Mouse (Mus musculus) urinary bladder, postnatal 4 days (tissue): Measurements from ENCODE around the gene Camk2g.
A peak's percentile ranks its signal among the peaks of the same experiment; 100 is the strongest.

ENCODE experiments used
- DNase-seq, 2 experiments: peaks; one replicate each; pipeline ENCODE4 v3.0.0; 2021 to 2022; ENCODE audit warnings: low spot score in 2 of 2

Camk2g gene

DNA sequence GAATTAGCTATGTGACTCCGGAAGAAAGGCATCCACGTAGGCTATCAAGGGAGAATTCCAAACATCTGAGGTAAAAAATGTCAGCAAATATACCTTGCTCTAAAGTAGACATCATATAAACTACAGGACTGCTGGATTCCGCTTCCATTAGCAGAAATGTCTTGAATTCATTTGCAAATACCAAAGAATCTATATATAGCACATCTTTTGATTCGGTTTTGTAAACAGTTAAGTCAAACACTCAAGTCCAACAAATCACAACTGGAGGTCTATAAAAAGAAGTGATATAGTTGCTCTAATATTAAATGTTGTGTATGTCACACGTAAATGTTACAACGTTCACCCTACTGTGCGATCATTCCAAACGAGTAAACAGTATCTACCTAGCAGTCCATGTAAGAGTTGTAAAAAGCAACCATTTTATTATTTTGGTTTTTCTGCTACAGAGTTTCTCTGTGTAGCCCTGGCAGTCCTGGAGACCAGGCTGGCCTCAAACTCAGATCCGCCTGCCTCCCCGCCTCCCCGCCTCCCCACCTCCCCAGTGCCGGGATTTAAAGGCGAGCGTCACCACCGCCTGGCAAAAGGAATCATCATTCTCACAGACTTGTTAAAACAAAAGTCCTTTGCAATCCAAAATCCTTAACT, 91.7 kb downstream of the Camk2g start:
- no peak for DNase-seq

GRCm38 (mm10) chr14:20701554-20701953, 92.3 kb downstream of the Camk2g start:
- no peak for DNase-seq

GRCm38 (mm10) chr14:20700362-20700761, 93.5 kb downstream of the Camk2g start:
- no peak for DNase-seq

DNA sequence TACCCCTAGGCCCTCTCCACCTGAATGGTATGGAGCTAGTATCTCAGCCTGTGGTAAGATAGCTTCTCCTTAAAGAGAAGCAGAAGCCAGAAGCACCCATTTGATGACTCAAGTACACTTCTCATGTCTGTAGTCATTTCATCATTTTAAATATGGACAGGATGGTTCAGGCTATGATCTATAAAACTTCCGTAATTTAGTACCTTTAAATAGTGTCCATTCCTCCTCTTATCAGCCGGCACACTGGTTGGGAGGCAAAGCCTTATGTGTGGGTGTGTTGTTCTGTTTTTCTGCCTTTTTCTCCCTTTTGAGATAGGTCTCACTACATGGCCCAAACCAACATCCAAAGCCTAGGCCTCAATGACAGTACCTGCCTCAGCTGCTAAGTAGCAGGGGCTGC, 95.4 kb downstream of the Camk2g start:
- no peak for DNase-seq

DNA sequence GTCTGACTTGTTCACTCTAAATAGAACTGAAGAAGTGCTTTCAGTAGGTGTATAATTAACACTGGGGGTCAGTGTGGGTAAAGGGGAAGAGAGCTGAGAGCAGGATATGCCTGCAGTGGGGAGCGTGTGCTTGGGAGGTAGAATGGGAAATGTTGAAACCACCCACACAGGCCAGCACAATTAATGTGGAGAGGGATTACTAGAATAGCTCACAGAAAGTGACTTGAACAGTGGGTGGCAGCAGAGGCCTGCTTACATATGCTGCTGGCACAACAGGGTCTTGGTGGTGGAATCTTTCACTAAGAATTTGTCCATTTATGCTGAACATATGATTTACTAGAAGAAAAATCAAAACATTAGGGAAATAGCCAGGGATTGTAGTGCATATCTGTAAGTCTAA, 96.9 kb downstream of the Camk2g start:
- DNase-seq = no peak

DNA sequence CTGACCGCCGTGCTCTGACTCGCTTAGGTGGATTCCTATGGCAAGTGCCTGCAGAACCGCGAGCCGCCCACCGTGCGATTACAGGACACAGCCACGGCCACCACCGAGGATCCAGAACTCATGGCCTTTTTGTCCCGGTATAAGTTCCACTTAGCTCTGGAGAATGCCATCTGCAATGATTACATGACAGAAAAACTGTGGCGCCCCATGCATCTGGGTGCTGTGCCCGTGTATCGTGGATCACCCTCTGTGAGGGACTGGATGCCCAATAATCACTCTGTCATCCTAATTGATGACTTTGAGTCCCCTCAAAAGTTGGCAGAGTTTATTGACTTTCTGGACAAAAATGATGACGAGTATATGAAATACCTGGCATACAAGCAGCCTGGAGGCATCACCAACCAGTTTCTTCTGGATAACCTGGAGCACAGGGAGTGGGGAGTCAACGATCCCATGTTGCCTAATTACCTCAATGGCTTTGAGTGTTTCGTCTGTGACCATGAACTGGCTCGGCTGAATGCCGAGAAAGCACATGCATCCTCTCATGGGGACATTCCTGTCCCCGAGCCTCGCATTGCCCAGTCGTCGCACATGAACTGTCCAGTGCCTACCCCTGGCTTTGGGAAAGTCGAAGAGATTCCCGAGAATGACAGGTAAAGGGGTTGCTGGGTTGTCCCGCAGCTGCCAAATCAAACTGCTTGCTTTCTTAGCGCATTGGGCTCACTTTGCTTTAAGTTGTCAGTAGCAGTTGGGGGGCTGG, 97.9 kb downstream of the Camk2g start:
- DNase-seq = no peak

- DNase-seq = peak; percentile 87 to 88
Measured at GRCm38 (mm10) chr14:20694884-20695760, 98.8 kb downstream of the Camk2g start, which contains the start of gene Fut11. TSS of gene Fut11 (plus strand) at chr14:20694968.

DNA sequence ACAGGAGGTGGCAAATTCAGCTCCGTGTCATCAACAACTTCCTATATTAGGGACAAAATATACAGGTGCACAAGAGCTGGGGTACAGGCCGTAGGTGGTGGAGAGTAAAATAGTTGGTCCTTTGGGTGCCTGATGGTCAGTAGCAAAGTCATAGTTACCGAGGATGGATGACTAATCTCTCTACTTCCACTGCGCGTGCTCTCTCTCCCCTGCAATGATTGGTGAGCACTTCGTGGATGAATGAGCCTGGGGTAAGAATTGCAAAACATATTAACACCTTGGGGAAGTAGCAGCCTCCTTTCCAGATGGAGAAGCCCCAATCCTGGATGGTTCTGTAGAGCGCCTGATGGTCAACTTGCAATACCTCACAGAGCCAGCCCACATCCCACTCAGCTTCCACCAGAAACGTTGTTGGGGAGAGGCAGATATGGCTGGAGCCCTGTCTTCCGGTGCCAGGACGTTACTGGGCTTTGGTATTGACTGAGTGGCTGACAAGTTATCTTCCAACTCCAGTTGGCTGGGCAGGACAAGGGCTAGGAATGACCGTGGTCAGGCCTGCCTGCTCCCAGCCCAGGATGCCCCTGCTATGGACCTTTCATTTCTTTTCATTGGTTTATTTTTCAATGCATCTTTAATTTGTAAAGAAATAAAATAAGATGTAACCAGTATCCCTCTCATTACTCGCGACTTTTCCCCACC, 99.6 kb downstream of the Camk2g start:
- DNase-seq = no peak

DNA sequence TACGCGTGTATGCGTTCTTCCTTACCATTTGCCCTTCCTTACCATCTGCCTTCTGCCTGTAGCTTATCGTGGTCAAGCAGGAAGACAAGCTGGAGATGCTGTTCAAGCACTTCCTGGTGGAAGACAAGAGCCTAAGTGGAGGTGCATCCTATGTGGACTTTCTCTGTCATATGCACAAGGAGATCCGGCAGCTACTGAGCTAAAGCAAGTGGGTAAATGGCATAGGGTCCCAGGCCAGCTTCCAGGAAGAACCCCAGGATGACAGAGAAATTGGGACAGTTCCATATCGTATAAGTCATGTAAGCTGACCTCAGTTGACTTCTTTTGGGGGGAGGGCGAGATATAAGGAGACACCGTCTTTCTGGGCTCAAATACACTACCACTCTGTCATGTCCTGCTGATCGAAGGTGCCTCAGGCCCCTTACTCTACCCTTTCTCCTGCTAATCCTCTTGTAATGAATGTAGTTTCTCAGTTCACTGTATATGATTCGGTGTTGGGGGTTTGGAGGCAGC, 100.2 kb downstream of the Camk2g start:
- no peak for DNase-seq

GRCm38 (mm10) chr14:20691772-20692171, 102.1 kb downstream of the Camk2g start:
- no peak for DNase-seq

DNA sequence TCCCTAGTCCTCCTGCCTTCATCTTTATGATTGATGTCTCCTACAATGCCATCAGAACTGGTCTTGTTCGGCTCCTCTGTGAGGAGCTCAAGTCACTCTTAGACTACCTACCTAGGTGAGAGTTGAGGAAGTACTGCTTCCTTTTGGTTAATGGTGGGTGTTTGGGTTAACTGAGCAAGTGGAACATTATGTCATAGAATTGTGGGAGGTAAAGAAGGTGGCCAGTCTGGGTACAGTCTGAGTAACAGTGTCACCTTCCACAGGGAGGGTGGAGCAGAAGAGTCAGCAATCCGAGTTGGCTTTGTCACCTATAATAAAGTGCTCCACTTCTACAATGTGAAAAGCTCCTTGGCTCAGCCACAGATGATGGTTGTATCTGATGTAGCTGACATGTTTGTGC, 104.9 kb downstream of the Camk2g start:
- no peak for DNase-seq

GRCm38 (mm10) chr14:20686576-20686975, 107.3 kb downstream of the Camk2g start:
- no peak for DNase-seq
